Mouse (Mus musculus) MEL (cell line): ENCODE measurements around the gene Lamb1. TPM values are rescaled to one million over a fixed set of nuclear protein-coding genes. Genes with fewer than 3 reads are reported as not detected.

Experiments
- DNase-seq: peaks from one replicate; pipeline ENCODE4 v3.0.0; 2011; ENCODE audit warnings: low read depth, low spot score
- H3K27ac ChIP-seq: 2 replicates; pipeline ENCODE4 v1.5.1; 2012; ENCODE audit warnings: low read depth, mild to moderate bottlenecking, control low read depth, low read length, moderate library complexity; ENCODE audit not compliant: control insufficient read depth
- H3K27me3 ChIP-seq, 2 experiments: fragments of 150-350 bp in 1 of 2; sonication (generic) in 1 of 2; 2 replicates each; pipeline ENCODE4 v1.6.1; 2012; ENCODE audit warnings: low read length in 2 of 2, mild to moderate bottlenecking in 2 of 2, improper control_type of control experiment in 1 of 2, moderate library complexity in 1 of 2; ENCODE audit not compliant: insufficient read depth in 2 of 2, control insufficient read depth in 1 of 2
- H3K36me3 ChIP-seq, 2 experiments: 2 replicates each; pipeline ENCODE4 v1.6.1; 2012 to 2014; ENCODE audit warnings: low read length in 2 of 2, improper control_type of control experiment in 1 of 2, inconsistent platforms in 1 of 2, mild to moderate bottlenecking in 1 of 2; ENCODE audit not compliant: insufficient read depth in 2 of 2, control insufficient read depth in 1 of 2
- H3K4me1 ChIP-seq, 2 experiments: fragments of 150-350 bp in 1 of 2; sonication (generic) in 1 of 2; 2 replicates each; pipeline ENCODE4 v1.6.1; 2012; ENCODE audit warnings: low read length in 2 of 2, improper control_type of control experiment in 1 of 2, mild to moderate bottlenecking in 1 of 2; ENCODE audit not compliant: insufficient read depth in 2 of 2, control insufficient read depth in 1 of 2
- H3K4me3 ChIP-seq, 2 experiments: fragments of 150-350 bp in 1 of 2; sonication (generic) in 1 of 2; 2 replicates each; pipeline ENCODE4 v1.5.1; 2012; ENCODE audit warnings: low read depth in 2 of 2, low read length in 2 of 2, mild to moderate bottlenecking in 2 of 2, moderate library complexity in 2 of 2, control low read depth in 1 of 2, improper control_type of control experiment in 1 of 2; ENCODE audit not compliant: control insufficient read depth in 1 of 2, insufficient read depth in 1 of 2
- H3K79me2 ChIP-seq: 2 replicates; pipeline ENCODE4 v1.6.1; 2012; ENCODE audit warnings: mild to moderate bottlenecking, low read length, moderate library complexity; ENCODE audit not compliant: control insufficient read depth, poor library complexity, insufficient read depth
- H3K9ac ChIP-seq: 2 replicates; pipeline ENCODE4 v1.6.1; 2012; ENCODE audit warnings: low read depth, mild to moderate bottlenecking, control low read depth, low read length, moderate library complexity; ENCODE audit not compliant: control insufficient read depth, poor library complexity, severe bottlenecking
- H3K9me3 ChIP-seq: fragments of 150-350 bp; sonication (generic); replicated peaks from 2 replicates; pipeline ENCODE4 v1.6.1; 2012; ENCODE audit warnings: mild to moderate bottlenecking, low read length, improper control_type of control experiment, moderate library complexity; ENCODE audit not compliant: insufficient read depth
- BHLHE40 ChIP-seq: IDR thresholded peaks from 2 replicates; pipeline ENCODE4 v1.6.1; 2012; ENCODE audit warnings: low read depth, mild to moderate bottlenecking, inconsistent platforms, low read length, improper control_type of control experiment, borderline replicate concordance
- CHD1 ChIP-seq: IDR thresholded peaks from 2 replicates; pipeline ENCODE4 v1.6.1; 2012; ENCODE audit warnings: low read depth, mild to moderate bottlenecking, inconsistent platforms, low read length, improper control_type of control experiment
- CHD2 ChIP-seq: IDR thresholded peaks from 2 replicates; pipeline ENCODE4 v1.6.1; 2011; ENCODE audit warnings: low read length, improper control_type of control experiment
- CTCF ChIP-seq, 3 experiments: IDR thresholded peaks in 2 of 3; conservative IDR thresholded peaks in 1 of 3; 2 replicates each; pipeline ENCODE4 v1.5.1; 2011 to 2012; ENCODE audit warnings: low read length in 3 of 3, low read depth in 2 of 3, mild to moderate bottlenecking in 2 of 3, improper control_type of control experiment in 1 of 3, inconsistent platforms in 1 of 3, mixed read lengths in 1 of 3, moderate library complexity in 1 of 3; ENCODE audit not compliant: control insufficient read depth in 1 of 3, insufficient read depth in 1 of 3, poor library complexity in 1 of 3, severe bottlenecking in 1 of 3
- ELF1 ChIP-seq: IDR thresholded peaks from 2 replicates; pipeline ENCODE4 v1.6.1; 2014; ENCODE audit warnings: low read depth, mild to moderate bottlenecking, inconsistent platforms, low read length, improper control_type of control experiment, moderate library complexity
- GATA1 ChIP-seq: IDR thresholded peaks from 2 replicates; pipeline ENCODE4 v1.6.1; 2011; ENCODE audit warnings: low read depth, low read length, improper control_type of control experiment
- JUND ChIP-seq: IDR thresholded peaks from 2 replicates; pipeline ENCODE4 v1.6.1; 2011; ENCODE audit warnings: low read depth, mild to moderate bottlenecking, improper control_type of control experiment, low read length
- MAX ChIP-seq: IDR thresholded peaks from 2 replicates; pipeline ENCODE4 v1.6.1; 2011; ENCODE audit warnings: low read length, improper control_type of control experiment
- MAZ ChIP-seq: IDR thresholded peaks from 2 replicates; pipeline ENCODE4 v1.6.1; 2012; ENCODE audit warnings: low read depth, mild to moderate bottlenecking, inconsistent platforms, low read length, improper control_type of control experiment
- MXI1 ChIP-seq: IDR thresholded peaks from 2 replicates; pipeline ENCODE4 v1.6.1; 2011; ENCODE audit warnings: mild to moderate bottlenecking, low read depth, low read length, improper control_type of control experiment
- MYB ChIP-seq: IDR thresholded peaks from 2 replicates; pipeline ENCODE4 v1.6.1; 2011; ENCODE audit warnings: mild to moderate bottlenecking, low read depth, low read length, improper control_type of control experiment
- MYC ChIP-seq: IDR thresholded peaks from 2 replicates; pipeline ENCODE4 v1.6.1; 2011; ENCODE audit warnings: low read depth, mild to moderate bottlenecking, low read length, improper control_type of control experiment, moderate library complexity
- NELFE ChIP-seq: IDR thresholded peaks from 2 replicates; pipeline ENCODE4 v1.6.1; 2011; ENCODE audit warnings: low read depth, low read length, improper control_type of control experiment
- NRF1 ChIP-seq: IDR thresholded peaks from 2 replicates; pipeline ENCODE4 v1.6.1; 2014; ENCODE audit warnings: low read depth, mild to moderate bottlenecking, inconsistent platforms, low read length, improper control_type of control experiment, moderate library complexity; ENCODE audit not compliant: poor library complexity, insufficient read depth, severe bottlenecking
- POLR2A ChIP-seq, 2 experiments: IDR thresholded peaks; 2 replicates each; pipeline ENCODE4 v1.6.1; 2011 to 2012; ENCODE audit warnings: low read length in 2 of 2, mild to moderate bottlenecking in 2 of 2, control low read depth in 1 of 2, improper control_type of control experiment in 1 of 2, low read depth in 1 of 2, moderate library complexity in 1 of 2; ENCODE audit not compliant: control insufficient read depth in 1 of 2, insufficient read depth in 1 of 2, poor library complexity in 1 of 2
- RAD21 ChIP-seq: IDR thresholded peaks from 2 replicates; pipeline ENCODE4 v1.6.1; 2011; ENCODE audit warnings: mild to moderate bottlenecking, low read depth, low read length, improper control_type of control experiment
- RCOR1 ChIP-seq: IDR thresholded peaks from 2 replicates; pipeline ENCODE4 v1.6.1; 2012; ENCODE audit warnings: low read depth, mild to moderate bottlenecking, inconsistent platforms, low read length, improper control_type of control experiment
- SIN3A ChIP-seq: IDR thresholded peaks from 2 replicates; pipeline ENCODE4 v1.6.1; 2012; ENCODE audit warnings: low read length, improper control_type of control experiment, inconsistent platforms
- SMC3 ChIP-seq: IDR thresholded peaks from 2 replicates; pipeline ENCODE4 v1.6.1; 2011; ENCODE audit warnings: low read depth, low read length, improper control_type of control experiment
- TAL1 ChIP-seq: IDR thresholded peaks from 2 replicates; pipeline ENCODE4 v1.6.1; 2012; ENCODE audit warnings: mild to moderate bottlenecking, inconsistent platforms, low read length, moderate library complexity, mixed read lengths
- TBP ChIP-seq: IDR thresholded peaks from 2 replicates; pipeline ENCODE4 v1.8.0; 2011; ENCODE audit warnings: low read depth, low read length, improper control_type of control experiment
- USF1 ChIP-seq: IDR thresholded peaks from 2 replicates; pipeline ENCODE4 v1.6.1; 2014; ENCODE audit warnings: low read depth, mild to moderate bottlenecking, inconsistent platforms, low read length, improper control_type of control experiment, moderate library complexity
- ZC3H11A ChIP-seq: IDR thresholded peaks from 2 replicates; pipeline ENCODE4 v1.6.1; 2012; ENCODE audit warnings: low read depth, mild to moderate bottlenecking, inconsistent platforms, low read length, improper control_type of control experiment
- ZKSCAN1 ChIP-seq: IDR thresholded peaks from 2 replicates; pipeline ENCODE4 v1.6.1; 2012; ENCODE audit warnings: low read depth, mild to moderate bottlenecking, inconsistent platforms, low read length, improper control_type of control experiment, moderate library complexity
- ZMIZ1 ChIP-seq: IDR thresholded peaks from 2 replicates; pipeline ENCODE4 v1.6.1; 2012; ENCODE audit warnings: low read depth, mild to moderate bottlenecking, inconsistent platforms, low read length, improper control_type of control experiment, moderate library complexity
- ZNF384 ChIP-seq: IDR thresholded peaks from 2 replicates; pipeline ENCODE4 v1.6.1; 2012; ENCODE audit warnings: low read depth, mild to moderate bottlenecking, inconsistent platforms, low read length, improper control_type of control experiment
- polyA plus RNA-seq, 2 experiments: library from polyadenylated mRNA; stranded (reverse) in 1 of 2; unstranded in 1 of 2; fragments of >175 nt in 1 of 2; fragments of >200 nt in 1 of 2; gene quantifications; 2 replicates each; pipeline versions ENCODE4 v1.2.1 to v1.2.4; 2012; ENCODE audit warnings: low replicate concordance in 2 of 2, low read depth in 1 of 2; ENCODE audit not compliant: insufficient read length in 2 of 2, insufficient read depth in 1 of 2, missing spikeins in 1 of 2
- total RNA-seq: library from RNA; depleted of rRNA; stranded (reverse); fragments of 300-350 nt; gene quantifications from 2 replicates; pipeline ENCODE4 v1.2.3, GENCODE M21; 2012

Lamb1 gene
- total and polyA plus RNA-seq, 3 experiments: 0.03 TPM; not detected in 2

DNA sequence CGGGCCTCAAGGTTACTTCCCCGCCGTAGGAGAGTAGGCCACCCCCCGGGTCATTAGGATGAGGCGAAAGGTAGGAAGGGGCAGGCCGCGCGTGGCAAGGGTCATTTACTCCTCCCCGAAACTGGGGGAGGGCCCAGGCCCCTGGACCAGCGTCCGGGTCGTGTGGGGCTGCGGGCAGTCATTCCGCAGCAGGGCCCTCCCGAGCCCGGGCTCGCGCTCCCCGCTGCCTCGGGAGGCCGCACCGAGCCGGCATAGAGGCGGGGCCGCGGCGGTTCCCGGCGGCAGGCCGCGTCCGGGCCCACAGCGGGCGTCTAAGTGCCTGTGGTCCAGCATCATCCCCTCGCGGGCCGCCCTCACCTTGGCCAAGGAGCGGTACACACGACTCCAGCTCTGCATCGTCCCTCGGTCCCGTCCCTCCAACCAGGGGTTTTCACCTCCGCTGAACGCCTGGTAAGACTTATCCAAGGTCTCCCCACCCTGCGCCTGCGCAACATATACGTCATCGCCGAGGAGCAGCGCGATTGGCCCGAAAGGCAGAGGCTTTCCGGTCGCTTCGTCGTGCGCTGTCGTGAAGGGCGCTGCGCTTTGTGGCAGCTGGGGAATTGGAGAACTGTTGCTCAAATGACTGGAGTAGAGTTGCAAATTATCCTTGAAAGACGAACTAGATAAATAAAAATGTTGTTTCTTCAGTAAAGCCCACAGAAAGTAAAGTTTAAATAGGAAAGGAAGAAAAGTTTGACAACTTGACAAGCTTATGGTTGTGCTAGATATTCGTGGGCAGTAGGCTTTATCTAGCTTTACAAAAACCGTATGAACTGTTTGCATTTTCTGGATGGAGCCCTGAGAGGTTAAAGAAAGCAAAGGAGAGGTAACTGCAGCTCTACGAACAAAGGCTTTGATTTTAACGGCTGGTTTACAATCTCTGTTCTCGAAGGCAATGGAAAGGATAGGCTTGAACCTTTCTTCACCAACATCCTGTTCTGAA is 86.2 kb downstream of the Lamb1 start, which contains the start of gene Dld (continued):
- TF ChIP-seq SMC3: no peak
- TF ChIP-seq SIN3A: 0 out of 2 replicates have a peak, but pooled peaks have one; percentile 41
- no peak for TF ChIP-seq CTCF (IDR thresholded peaks at IDR 0.05 in 2 of 3, conservative IDR thresholded peaks at IDR 0.05 in 1 of 3; ENCODE audit: control insufficient read depth in 1 of 3, insufficient read depth in 1 of 3, low read depth in 2 of 3, low read length in 3 of 3, poor library complexity in 1 of 3, severe bottlenecking in 1 of 3)
- TF ChIP-seq ZC3H11A: no peak
- TF ChIP-seq BHLHE40: no peak

GRCm38 (mm10) chr12:31366428-31366827 is 101.4 kb downstream of the Lamb1 start:
- TF ChIP-seq RAD21: no peak
- TF ChIP-seq CHD2: no peak
- TF ChIP-seq ELF1: no peak
- TF ChIP-seq TBP: no peak
- no peak for TF ChIP-seq RCOR1
- TF ChIP-seq USF1: no peak
- TF ChIP-seq CHD1: no peak
- no peak for TF ChIP-seq ZKSCAN1
- TF ChIP-seq JUND: no peak
- TF ChIP-seq MXI1: no peak
- no peaks in the 10 kb centered on the region for H3K27me3 ChIP-seq
- H3K4me3 ChIP-seq: no peak overlapping the region
- no peaks in the 10 kb centered on the region for H3K79me2 ChIP-seq
- no peak overlapping the region for H3K9ac ChIP-seq
- DNase-seq: no peak
- no peaks in the 10 kb centered on the region for H3K36me3 ChIP-seq
- no peaks in the 10 kb centered on the region for H3K9me3 ChIP-seq
- no peak overlapping the region for H3K27ac ChIP-seq
- no peaks in the 10 kb centered on the region for H3K4me1 ChIP-seq

DNA sequence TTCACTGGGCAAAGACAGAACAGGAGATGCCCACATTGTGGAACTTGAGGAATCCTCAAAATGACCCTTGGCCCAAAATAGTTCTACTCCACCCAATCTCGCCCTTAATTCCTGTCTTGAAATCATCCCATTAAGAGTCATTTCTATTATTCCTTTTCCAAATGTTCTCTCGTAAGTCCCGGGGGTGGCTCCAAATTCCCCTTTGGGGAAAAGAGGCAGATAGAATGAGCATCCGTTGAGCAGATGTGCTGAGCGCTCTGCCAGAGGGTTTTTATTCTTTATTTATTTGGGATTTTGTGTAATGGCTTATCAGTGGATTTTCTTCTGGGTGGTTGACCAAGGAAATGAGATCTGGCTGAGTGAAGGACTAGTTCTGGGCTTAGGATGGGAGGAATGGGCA is 102.7 kb downstream of the Lamb1 start:
- Histone ChIP-seq H3K9ac (no peak overlapping the region), H3K9me3 (no peaks in the 10 kb centered on the region), H3K27me3 (no peaks in the 10 kb centered on the region), H3K4me1 (no peaks in the 10 kb centered on the region), H3K27ac (no peak overlapping the region), H3K36me3 (no peaks in the 10 kb centered on the region), H3K79me2 (no peaks in the 10 kb centered on the region), H3K4me3 (no peak overlapping the region)
- DNase-seq: no peak
- TF ChIP-seq GATA1 (no peak), MXI1 (no peak), NELFE (no peak), MYB (no peak), SMC3 (no peak), USF1 (no peak), NRF1 (no peak), MAZ (no peak), TAL1 (no peak), CHD1 (no peak), RCOR1 (no peak), MYC (no peak), ZMIZ1 (no peak), SIN3A (no peak), POLR2A (IDR thresholded peaks at IDR 0.05; ENCODE audit: control insufficient read depth in 1 of 2, insufficient read depth in 1 of 2, low read depth in 1 of 2, low read length in 2 of 2, poor library complexity in 1 of 2) (no peak), TBP (no peak), CTCF (IDR thresholded peaks at IDR 0.05 in 2 of 3, conservative IDR thresholded peaks at IDR 0.05 in 1 of 3; ENCODE audit: control insufficient read depth in 1 of 3, insufficient read depth in 1 of 3, low read depth in 2 of 3, low read length in 3 of 3, poor library complexity in 1 of 3, severe bottlenecking in 1 of 3) (no peak), ZNF384 (no peak), ZC3H11A (no peak), MAX (no peak)
- TF ChIP-seq, all 39 proteins: peak for 0
